Mouse (Mus musculus) adrenal gland, adult 2 months (tissue): ENCODE data around the gene P4htm. TPM values are rescaled to one million over a fixed set of nuclear protein-coding genes. Genes with fewer than 3 reads are reported as not detected.
"Not testable (repeated sequence)": the region's sequence is repeated elsewhere in the genome, so short reads cannot be mapped to it uniquely, and the experiment has no call there.

Experiments used
- DNase-seq: peaks from one replicate; pipeline ENCODE4 v3.0.0; 2021
- long read RNA-seq: library from polyadenylated mRNA; stranded (forward); transcript quantifications from one replicate; pipeline ENCODE4 v2.0.0, GENCODE M21; 2021
- polyA plus RNA-seq: library from polyadenylated mRNA; depleted of rRNA; stranded (reverse); fragments of >200 nt; gene quantifications from 2 replicates; pipeline ENCODE4 v1.2.3, GENCODE M21; 2012; rRNA removed
- total RNA-seq, 2 experiments: library from RNA; stranded (reverse); gene quantifications; 2 replicates each; pipeline ENCODE4 v1.2.3; 2021

Gene P4htm
- total RNA-seq: 1 to 10 TPM; 7.1 to 8.3 TPM
- 14.7 and 17.2 TPM in 2 replicates for polyA plus RNA-seq
- long read RNA-seq, transcript P4htm-201 (9 exons, 1,841 nt): major isoform, 5 of 8 reads
- long read RNA-seq, partial matches to known transcripts: 1 of 8 reads
- long read RNA-seq, other reads (novel, unspliced or antisense): 2 of 8 reads

DNA sequence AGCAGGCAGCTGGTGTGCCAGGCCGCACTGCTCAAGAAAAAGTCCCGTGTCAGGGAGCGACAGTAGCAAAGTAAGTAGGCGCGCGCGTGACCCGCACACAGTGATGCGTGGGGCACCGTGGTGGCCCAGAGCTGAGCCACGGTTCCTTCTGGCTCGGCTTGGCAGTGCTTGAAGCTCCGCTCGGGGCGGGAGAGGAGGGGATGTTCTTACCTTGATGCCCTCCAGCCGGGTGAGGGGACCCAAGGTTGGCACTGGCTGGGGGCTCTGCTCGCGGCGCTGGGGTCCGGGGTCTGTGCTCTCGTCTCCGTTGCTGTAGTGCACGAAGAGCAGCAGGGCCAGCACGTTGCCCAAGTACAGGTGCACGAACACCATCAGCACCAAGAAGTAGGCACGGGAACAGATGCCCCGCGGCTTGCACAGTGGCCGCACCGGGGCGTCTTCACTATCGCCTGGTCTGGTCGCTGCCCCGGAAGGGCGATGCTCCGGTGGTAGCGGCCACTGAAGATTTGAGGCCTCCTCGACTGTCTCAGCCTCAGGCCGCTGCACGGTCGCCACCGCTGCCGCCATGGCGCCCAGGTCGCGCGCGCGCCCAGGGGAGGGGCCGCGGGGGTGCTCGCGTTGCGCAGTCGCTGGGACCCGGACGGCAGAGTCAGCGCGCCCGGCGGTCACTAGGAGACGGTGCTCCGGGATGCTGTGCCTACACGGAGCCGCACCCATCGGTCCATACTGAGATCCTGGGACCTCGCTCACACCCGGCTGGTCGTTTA, at the start of gene P4htm:
TSS of gene P4htm (minus strand) at position 670 of the 767 bp plus-strand sequence.
- peak; percentile 83 for DNase-seq

DNA sequence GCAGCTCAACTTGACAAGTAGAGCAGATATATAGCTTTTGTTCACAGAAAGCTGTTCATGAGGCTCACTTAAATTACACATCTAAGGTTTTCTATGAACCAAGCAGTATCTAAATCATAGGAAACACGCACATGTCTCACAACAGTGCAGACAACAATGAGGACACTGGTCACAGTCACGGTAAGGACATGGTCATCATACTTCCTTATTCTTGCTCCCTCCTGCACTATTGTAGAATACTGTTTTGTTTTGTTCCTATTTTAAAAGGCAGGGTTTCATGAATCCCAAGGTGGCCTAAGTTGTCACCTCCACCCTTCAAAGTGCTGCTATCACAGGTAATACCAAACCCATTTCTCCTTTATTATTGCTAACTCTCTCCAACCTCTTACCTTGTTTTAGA, 42.4 kb upstream of the P4htm start:
- no peak for DNase-seq

DNA sequence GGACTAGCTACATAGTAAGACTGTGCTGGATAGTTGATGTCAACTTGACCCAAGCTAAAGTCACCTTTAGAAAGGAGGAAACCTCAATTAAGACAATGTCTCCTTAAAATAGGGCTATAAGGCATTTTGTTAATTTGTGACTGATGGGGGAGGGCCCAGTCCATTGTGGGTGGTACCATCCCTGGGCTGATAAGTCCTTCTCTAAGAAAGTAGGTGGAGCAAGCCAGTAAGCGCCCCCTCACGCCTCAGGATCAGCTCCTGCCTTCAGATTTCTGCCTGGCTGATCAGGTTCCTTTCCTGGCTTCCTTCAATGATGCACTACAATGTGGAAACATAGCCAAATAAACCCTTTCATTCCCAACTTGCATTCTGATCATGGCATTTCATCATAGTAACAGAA, 37.9 kb upstream of the P4htm start:
- no peak for DNase-seq

DNA sequence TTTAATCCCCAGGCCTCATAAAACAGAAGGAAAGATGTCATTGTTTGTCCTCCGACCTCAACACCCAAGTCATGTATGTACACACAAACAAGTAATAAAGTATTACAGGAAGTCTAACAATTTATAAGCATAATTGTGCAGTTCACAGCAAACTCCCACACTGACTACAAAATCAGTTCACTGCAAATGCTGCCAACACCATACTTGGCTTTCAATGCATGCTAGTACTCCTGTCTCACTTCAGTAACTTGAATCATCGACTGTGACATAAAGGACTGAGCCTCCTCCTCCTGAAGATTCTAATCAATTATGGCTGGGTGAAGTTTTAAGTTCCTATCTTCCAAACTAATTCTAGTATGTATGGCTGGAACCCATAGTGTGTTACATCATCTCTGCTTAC, 36.4 kb upstream of the P4htm start:
- DNase-seq: no peak

DNA sequence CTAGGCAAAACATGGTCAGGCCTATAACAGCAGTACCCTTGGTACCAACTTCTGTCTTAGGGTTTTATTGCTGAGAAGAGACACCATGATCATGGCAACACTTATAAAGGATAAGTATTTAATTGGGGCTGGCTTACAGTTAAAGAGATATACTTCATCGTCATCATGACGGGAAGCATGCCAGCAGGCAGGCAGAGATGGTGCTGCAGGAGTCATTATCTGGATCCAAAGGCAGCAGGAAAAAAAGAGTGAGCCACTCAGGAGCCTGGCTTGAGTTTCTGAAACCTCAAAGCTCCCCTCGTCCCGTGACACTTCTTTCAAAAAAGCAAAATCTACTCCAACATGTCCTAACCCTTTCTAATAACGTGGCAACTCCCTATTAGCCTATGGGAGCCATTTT, 34.9 kb upstream of the P4htm start:
- DNase-seq: no peak

DNA sequence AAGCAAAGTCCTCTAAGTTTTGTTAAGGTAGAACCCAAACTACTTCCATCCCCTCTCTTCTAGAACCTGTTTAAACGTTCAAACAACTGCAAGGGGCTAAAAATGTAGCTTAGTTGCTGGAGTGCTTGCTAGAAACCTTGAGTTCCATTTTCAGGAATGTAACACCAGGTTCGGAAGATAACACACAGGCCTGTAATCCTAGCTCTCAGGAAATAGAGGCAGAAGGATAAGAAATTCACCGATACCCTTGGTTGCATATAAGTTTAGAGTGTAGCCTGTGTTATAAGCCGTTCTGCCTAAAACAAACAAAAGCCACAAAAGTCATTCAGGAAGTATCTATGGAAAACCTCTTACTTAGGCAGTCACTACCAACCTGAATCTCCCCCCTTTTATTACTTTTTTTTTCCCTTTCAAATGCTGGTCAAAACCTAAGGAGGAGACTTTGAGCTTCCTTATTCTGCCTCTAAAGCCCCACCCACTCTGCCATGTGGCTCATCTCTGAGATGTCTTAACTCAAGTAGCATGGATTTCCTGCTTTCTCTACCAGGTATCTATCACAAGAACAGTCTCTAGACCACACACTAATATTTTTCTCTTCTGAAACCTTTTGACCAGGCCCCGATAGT, 34.3 kb upstream of the P4htm start:
- DNase-seq: no peak

DNA sequence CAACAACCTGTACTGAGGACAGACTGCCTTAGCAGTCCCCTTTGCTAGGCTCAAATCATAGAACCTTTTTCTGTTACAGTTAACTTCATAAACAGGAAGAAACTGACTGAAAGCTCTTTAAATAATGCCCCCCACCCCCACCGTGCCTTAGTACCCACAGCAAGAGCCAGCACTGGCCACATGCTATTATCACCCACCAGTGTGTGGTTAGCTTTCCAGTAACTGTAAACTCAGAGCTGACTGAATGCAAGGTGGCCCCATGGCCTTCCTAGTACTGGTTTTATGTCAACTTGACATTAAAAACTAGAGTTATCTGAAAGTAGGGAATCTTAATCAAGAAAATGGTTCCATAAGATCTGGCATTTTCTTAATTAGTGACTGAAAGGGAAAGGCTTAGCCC, 33.2 kb upstream of the P4htm start:
- DNase-seq: no peak

DNA sequence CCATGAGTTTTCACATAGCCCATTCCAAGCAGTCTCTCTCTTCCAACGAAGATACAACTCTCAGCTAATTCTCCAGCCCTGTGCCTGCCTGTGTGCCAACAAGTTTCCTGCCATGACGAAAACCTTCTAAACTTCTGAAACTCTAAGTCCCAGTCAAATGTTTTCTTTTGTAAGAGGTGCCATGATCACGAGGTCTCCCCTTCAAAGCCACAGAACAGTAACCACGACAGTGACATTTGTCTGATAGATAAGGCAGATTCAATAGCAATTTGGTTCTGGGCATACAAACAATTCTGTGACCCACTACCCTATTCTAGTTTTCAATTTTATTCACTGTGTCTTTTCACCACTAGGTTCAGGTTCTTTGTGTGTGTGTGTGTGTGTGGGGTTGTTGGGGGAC, 30.7 kb upstream of the P4htm start:
- DNase-seq: no peak

DNA sequence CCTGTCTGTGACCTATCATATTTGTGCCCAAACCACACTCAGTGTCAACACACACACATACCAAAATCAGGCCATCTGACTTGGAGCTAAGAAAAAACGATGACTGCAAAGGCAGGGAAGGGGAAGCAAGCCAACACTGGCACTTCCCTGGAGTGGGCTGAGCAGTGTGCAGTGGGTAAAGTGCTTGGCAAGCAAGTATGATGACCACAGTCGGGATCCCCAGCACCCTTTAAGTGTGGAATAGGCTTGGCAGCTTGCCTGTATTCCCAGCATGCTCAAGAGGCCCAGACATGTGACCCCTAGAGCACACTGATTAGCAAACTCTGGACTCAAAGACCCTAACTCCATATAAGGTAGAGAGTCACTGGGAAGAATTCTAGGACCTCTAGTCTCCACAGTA, 29.0 kb upstream of the P4htm start:
- DNase-seq: no peak

DNA sequence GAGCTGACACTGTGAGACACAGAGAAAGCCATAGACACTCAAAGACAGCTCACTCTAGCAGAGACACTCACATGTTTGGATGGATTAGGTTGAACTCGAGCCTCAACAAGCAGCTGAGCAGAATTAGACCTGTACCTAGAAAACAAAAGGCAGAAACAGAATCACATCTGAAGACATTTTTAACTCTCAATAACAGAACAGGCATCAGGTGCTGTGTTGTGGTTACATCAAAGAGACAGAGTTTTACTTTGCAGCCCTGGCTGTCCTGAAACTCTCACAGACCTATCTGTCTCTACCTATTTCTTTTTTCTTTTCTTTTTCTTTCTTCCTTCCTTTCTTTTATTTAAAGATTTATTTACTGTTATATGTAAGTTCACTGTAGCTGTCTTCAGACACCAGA, 19.8 kb upstream of the P4htm start:
- DNase-seq: no peak

DNA sequence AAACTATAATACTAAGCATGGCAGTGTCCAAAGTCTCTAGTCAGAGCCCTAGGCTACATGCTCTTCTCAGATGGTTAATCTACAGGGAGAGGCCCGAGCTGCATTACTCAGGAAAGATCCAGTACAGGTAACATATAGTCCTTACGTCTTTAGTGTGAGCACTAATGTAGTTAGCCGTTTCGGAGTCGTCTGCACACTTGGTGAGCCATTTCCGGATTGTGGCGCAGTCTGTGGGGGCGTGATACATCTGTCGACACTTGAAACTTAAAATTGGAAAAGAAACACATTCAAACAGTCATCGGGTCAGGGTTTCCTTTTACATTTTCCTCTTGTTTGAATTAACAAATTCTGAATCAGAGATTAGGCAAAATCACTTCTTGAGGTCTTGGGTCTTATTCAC, 14.0 kb upstream of the P4htm start:
- no peak for DNase-seq

DNA sequence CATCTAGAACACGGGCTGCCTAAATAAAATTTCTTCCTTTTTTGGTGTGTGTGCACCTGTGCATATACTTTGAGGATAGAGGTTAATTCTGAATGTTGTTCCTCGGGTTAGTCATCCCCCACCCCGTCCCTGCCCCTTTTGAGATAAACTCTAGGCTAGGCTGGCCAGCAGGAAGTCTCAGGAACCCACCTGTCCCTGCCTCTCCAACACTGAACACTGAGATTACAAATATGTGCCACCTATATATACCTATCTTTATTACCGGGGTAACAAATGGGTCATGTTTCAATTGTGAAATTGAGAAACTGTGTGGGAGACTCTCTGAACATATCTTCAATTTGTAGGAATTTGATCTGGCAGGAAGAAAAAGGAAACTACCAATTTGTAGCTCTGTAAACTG, 11.4 kb upstream of the P4htm start:
- no peak for DNase-seq

DNA sequence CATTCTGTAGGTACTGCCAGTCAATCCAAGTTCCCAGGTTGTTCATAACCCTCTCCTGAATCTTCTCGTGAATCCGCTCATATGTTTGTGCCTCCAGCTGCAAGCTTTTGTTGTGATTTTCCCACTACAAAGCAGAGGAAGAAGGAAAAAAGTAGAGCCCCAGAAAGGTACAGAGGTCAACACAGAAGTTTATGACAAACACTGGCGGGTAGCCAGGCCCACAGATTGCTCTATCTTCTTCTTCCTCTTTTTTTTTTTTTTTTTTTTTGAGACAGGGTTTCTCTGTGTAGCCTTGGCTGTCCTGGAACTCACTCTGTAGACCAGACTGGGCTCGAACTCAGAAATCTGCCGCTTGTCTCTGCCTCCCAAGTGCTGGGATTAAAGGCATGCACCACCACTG, 10.5 kb upstream of the P4htm start:
- not testable (repeated sequence) for DNase-seq

DNA sequence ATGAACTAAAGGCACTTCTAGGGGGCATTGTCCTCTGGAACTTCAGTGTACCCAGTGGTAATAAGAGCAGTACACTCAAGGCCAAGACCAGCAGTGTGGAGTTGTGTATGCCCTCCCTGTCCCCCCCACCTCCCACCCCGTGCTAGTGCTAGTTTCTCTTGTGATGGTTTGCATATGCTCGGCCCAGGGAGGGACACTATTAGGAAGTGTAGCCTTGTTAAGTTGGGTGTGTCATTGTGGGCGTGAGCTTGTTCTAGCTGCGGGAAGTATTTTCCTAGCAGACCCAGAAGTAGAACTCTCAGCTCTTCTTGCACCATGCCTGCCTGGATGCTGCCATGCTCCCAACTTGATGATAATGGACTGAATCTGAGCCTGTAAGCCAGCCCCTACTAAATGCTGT, 4.5 kb upstream of the P4htm start:
- DNase-seq: no peak

DNA sequence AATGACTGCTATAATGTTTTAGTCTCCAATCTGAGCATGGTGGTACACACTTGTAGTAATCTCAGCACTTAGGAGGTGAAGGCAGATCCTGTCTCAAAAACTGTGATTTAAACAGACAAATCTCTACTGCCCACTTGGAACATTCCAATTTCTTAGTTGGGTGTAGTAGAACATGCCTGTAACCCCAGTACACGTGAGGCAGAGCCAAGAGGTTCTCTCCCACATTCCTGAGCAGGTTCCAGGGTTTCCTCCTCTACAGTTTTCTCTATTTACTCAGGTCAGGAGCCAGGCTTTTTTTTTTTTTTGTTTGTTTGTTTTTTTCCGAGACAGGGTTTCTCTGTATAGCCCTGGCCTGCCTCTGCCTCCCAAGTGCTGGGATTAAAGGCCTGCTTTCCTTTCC, 2.5 kb upstream of the P4htm start:
- no peak for DNase-seq

DNA sequence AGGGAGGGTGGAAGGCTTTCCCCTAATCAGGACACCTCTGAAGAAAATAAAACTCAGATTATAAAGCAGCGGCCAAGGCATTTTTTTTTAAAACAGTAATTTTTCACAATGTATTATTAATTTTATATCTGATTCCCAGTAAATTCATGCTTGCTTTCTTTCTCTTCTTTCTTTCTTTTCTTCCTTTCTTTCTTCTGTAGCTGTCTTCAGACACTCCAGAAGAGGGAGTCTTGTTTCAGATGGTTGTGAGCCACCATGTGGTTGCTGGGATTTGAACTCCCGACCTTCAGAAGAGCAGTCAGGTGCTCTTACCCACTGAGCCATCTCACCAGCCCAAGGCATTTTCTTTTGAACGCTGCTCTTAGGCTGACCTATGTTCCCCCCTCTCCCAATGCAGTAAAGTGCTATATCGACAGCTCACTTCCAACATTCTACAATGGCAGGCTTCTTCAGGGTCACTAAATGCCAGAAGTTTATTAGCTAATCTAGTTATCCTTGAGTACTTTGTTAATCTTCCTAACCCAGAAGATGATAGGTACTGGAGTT, 1.6 kb upstream of the P4htm start:
- no peak for DNase-seq

DNA sequence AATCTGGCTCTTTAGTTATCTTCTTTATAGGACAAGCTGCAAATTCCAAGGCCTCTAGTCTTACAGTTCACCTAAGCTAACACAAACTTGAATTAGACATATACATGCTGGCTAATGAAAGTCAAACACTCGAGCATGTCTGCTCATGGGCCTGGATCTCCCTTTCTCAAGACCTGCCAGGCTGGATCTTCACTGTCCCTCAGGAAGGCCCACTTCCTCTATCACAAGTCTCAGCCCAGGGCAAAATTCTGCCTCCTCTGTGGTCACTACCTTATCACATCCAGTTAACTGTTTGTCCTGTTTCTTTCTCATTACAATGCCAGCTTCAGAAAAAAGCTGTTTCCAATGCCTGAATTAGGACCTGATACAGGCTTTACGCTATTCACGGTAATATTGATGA, 3.1 kb downstream of the P4htm start:
- DNase-seq: no peak

DNA sequence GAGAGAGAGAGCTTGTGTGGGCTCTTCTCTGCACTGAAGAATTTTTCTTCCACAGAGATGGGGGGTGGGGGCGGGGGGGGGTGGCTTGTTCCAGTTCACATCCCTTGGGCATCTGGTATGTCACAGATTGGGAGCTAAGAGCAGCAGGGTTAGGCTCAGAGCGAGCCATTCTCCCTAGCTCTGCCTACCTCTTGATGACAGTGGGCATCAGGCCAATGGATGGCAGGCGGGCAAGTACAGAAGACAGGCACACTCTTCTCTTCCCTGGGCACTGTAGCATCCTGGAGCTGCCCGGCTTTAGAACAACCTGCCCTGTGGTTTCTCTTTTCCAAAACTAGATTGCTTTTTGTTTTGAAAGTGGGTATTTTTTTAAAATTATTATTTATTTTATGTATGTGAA, 6.0 kb downstream of the P4htm start:
- no peak for DNase-seq

DNA sequence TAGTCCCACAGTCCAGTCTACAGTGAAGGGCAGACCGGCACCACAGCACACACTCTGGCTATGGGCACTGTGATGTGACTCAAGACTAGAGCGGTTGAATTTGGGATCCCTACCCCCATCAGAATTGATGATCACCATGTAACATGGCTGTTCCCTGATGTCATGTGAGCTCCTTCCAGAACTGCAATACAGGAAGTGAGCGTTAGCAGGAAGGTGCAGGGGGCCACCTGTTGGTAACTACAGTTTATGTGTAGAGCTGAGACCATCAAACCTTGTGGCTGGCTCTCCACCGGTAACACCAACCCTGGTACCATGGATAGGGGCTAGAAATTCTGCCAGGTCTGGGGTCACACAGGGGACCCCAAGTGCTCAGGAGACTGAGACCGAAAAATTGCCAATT, 8.2 kb downstream of the P4htm start:
- DNase-seq: no peak

DNA sequence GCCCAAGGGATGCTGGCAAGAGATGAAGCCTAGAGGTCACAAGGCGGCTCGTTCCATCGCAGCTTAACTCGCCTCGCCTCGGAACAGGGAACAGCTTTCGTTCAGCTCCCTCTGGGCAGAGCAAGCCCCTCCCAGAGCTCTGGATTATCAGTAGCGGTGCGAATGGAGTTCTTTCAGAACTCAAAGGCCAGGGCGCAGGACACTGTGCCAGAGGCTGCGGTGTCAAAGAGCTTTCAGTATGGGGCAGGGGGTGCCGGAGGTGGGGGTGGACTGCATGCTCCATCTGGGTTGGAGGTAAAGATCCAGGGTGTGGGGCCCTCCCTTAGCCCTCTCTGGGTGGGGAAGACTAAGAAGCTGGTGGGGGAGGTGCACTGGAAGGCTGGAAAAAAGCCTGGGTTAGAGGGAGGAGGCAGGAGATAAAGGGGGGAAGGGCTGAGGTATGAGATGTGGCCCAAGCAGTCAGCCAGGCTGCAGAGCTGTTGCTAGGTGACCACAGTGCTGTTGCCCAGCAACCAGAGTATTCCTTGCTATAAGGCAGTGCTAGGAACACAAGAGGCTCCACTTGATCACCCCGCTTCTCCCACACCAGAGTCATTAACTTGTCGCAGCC, 9.8 kb downstream of the P4htm start:
- peak; percentile 70 for DNase-seq

DNA sequence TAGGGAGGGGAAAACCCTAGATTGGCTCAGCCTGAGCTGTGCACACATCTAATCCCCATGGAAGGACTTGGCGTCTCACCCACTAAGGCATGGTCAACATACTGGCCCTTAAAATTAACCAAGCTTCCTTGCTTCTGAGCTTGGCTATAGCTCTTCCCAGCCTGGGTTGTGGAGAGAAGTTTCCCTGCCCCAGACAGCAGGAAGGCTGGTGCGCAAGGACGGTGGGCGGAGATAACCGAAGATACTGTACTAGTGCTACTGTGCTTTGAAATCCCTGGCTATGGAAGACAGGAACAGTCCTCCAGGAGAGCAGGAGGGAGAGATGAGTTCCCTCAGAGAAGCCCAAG, 18.1 kb downstream of the P4htm start:
- DNase-seq: peak; percentile 73

DNA sequence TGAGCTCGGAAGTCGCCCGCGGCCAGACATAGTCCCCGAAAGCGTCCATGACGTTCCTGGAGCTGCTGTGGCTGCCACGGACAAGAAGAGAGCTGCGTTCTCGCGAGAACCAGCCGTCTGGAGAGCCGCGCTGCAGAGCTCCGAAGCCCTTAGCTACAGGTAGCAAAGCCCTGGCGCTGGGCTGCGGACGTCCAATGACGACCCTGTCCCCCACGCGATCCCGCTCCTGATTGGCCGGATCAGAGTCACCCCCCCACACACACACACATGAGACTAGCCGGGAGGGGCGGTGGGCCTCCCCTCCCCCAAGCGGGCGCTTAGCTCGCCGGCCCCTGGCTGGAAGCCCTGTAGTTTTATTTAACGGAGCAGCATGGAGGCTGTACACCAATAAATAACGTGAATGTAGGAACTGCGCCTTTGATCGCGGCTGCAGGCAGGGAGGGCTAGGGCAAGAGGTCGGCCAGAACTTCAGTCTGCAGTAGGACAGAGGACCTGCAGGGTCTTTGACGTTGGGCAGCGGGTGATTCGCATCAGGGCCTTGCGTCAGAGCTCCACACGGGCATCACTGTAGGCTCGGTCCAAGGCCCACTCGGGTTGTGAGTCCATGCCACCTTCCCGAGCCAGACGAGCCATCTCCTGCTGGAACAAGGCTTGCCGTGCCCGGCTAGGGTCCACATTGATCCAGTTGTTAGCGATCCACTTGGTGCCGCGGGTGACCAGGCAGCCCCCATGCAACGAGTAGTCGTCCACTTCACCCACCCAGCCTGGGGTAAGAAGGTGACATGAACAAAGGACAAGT, 18.7 kb downstream of the P4htm start, which contains the start of gene Wdr6:
TSS of gene Wdr6 (minus strand) at position 195 of the 799 bp plus-strand sequence.
- DNase-seq: peak; percentile 95
